Mouse (Mus musculus) liver, embryonic 13.5 days (tissue): Measurements from ENCODE around the gene Rnf223. TPM values are rescaled to one million over a fixed set of nuclear protein-coding genes. Genes with fewer than 3 reads are reported as not detected.
A peak's percentile ranks its signal among the peaks of the same experiment; 100 is the strongest.
"Not testable (repeated sequence)": the region's sequence is repeated elsewhere in the genome, so short reads cannot be mapped to it uniquely, and the experiment has no call there.

Experiments
- ATAC-seq: fragments of 200-750 bp; cut with Nextera tagmentation; 2 replicates; pipeline ENCODE4 v1.8.0; 2017; ENCODE audit warnings: low read depth, mild to moderate bottlenecking, moderate number of reproducible peaks, moderate library complexity
- DNase-seq: peaks from one replicate; pipeline ENCODE4 v3.0.0; 2022
- H3K27ac ChIP-seq: fragments of 300-500 bp; sonication (generic); 2 replicates; pipeline ENCODE4 v1.5.1; 2015; ENCODE audit warnings: moderate library complexity, mild to moderate bottlenecking, inconsistent platforms
- H3K27me3 ChIP-seq: fragments of 300-500 bp; sonication (generic); 2 replicates; pipeline ENCODE4 v1.6.1; 2015; ENCODE audit warnings: mild to moderate bottlenecking, inconsistent platforms
- H3K36me3 ChIP-seq: fragments of 300-500 bp; sonication (generic); 2 replicates; pipeline ENCODE4 v1.6.1; 2015; ENCODE audit warnings: mild to moderate bottlenecking, inconsistent platforms
- H3K4me1 ChIP-seq: fragments of 300-500 bp; sonication (generic); replicated peaks from 2 replicates; pipeline ENCODE4 v1.6.1; 2015; ENCODE audit warnings: inconsistent platforms
- H3K4me2 ChIP-seq: fragments of 300-500 bp; sonication (generic); 2 replicates; pipeline ENCODE4 v1.6.1; 2015; ENCODE audit warnings: inconsistent platforms, mild to moderate bottlenecking, moderate library complexity
- H3K4me3 ChIP-seq: fragments of 300-500 bp; sonication (generic); replicated peaks from 2 replicates; pipeline ENCODE4 v1.5.1; 2015; ENCODE audit warnings: mild to moderate bottlenecking, inconsistent platforms
- H3K9ac ChIP-seq: fragments of 300-500 bp; sonication (generic); 2 replicates; pipeline ENCODE4 v1.6.1; 2015; ENCODE audit warnings: mild to moderate bottlenecking, inconsistent platforms
- H3K9me3 ChIP-seq: fragments of 300-500 bp; sonication (generic); replicated peaks from 2 replicates; pipeline ENCODE4 v1.6.1; 2016; ENCODE audit warnings: inconsistent platforms
- WGBS: fragments of 180-500 bp; shearing (Covaris S2); methylation state at CpG from one replicate; pipeline ENCODE4 v1.1.7; 2015; ENCODE audit not compliant: insufficient replicate concordance; 5-methylcytosine and 5-hydroxymethylcytosine counted together
- polyA plus RNA-seq: library from polyadenylated mRNA; unstranded; fragments of >200 nt; fragmentation: Nextera tagmentation; extraction: Ambion mirVana; gene quantifications from 2 replicates; pipeline ENCODE4 v1.2.1, GENCODE M21; 2015

Rnf223 gene
- polyA plus RNA-seq, 1 experiment from 2014 or later: 0.06 TPM

GRCm38 (mm10) chr4:156133334-156133733, 3.0 kb downstream of the Rnf223 start:
- no peak overlapping the region for H3K9ac ChIP-seq
- no peak overlapping the region for H3K4me3 ChIP-seq
- no peaks in the 10 kb centered on the region for H3K36me3 ChIP-seq
- no peak for ATAC-seq
- WGBS: 56% methylated on average over 5 of the region's 5 CpGs
- no peak overlapping the region for H3K27ac ChIP-seq
- DNase-seq: no peak
- H3K4me1 ChIP-seq: peaks cover 6% of the 10 kb centered on the region
- H3K4me2 ChIP-seq: no peak overlapping the region
- peaks cover 8% of the 10 kb centered on the region; the same call in 1 of the 2 replicates for H3K9me3 ChIP-seq
- H3K27me3 ChIP-seq: no peaks in the 10 kb centered on the region

GRCm38 (mm10) chr4:156133943-156134605, 3.8 kb downstream of the Rnf223 start:
- Histone ChIP-seq H3K27ac (no peak overlapping the region), H3K9me3 (peaks cover 13% of the 10 kb centered on the region), H3K4me2 (no peak overlapping the region), H3K4me1 (peaks cover 6% of the 10 kb centered on the region), H3K36me3 (no peaks in the 10 kb centered on the region), H3K4me3 (no peak overlapping the region), H3K27me3 (no peaks in the 10 kb centered on the region), H3K9ac (no peak overlapping the region)
- ATAC-seq (no peak), DNase-seq (no peak)
- WGBS: 64% methylated on average over 12 of the region's 12 CpGs

GRCm38 (mm10) chr4:156135112-156135511, 4.8 kb downstream of the Rnf223 start:
- Histone ChIP-seq H3K4me2 (no peak overlapping the region), H3K9ac (no peak overlapping the region), H3K36me3 (no peaks in the 10 kb centered on the region), H3K4me3 (no peak overlapping the region), H3K4me1 (peaks cover 6% of the 10 kb centered on the region), H3K27ac (no peak overlapping the region), H3K9me3 (peaks cover 13% of the 10 kb centered on the region), H3K27me3 (no peaks in the 10 kb centered on the region)
- DNase-seq: no peak
- 85% methylated on average over 13 of the region's 13 CpGs for WGBS
- no peak for ATAC-seq

DNA sequence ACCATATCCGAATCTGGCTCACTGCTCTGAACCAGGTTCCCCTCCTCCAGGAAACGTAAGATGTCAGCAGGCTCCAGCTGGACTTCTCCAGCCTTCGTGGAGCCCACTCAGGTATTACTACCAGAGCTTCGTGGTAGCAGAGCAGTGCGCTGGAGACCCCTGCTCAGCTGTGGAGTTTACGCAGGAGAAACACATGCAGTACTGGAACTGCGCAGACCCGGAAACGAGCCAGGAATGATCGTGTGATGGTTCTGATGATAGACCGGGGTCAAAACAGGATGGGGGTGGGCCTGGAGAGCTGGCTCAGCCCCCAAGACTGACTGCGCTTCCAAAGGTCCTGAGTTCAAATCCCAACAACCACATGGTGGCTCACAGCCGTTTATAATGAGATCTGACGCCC, 5.5 kb downstream of the Rnf223 start:
- H3K4me2 ChIP-seq: no peak overlapping the region
- ATAC-seq: no peak
- 82% methylated on average over 14 of the region's 14 CpGs for WGBS
- peaks cover 13% of the 10 kb centered on the region for H3K9me3 ChIP-seq
- H3K27ac ChIP-seq: no peak overlapping the region
- H3K4me3 ChIP-seq: no peak overlapping the region
- no peak for DNase-seq
- H3K27me3 ChIP-seq: no peaks in the 10 kb centered on the region
- no peaks in the 10 kb centered on the region for H3K36me3 ChIP-seq
- no peak overlapping the region for H3K9ac ChIP-seq
- peaks cover 6% of the 10 kb centered on the region for H3K4me1 ChIP-seq

- Histone ChIP-seq H3K27me3 (no peaks in the 10 kb centered on the region), H3K9ac (no peak overlapping the region), H3K9me3 (peaks cover 13% of the 10 kb centered on the region), H3K4me2 (no peak overlapping the region), H3K4me3 (no peak overlapping the region), H3K36me3 (no peaks in the 10 kb centered on the region), H3K27ac (no peak overlapping the region), H3K4me1 (peaks cover 6% of the 10 kb centered on the region)
- DNase-seq: no peak
- no peak for ATAC-seq
- WGBS: 85% methylated on average over 30 of the region's 30 CpGs
Observed at GRCm38 (mm10) chr4:156136285-156137100, 6.2 kb downstream of the Rnf223 start.

GRCm38 (mm10) chr4:156150887-156151286, 20.6 kb downstream of the Rnf223 start:
- not testable (repeated sequence) for DNase-seq, H3K36me3 ChIP-seq, H3K27me3 ChIP-seq, H3K27ac ChIP-seq, H3K4me1 ChIP-seq, H3K9me3 ChIP-seq, H3K4me3 ChIP-seq, ATAC-seq, H3K9ac ChIP-seq, H3K4me2 ChIP-seq
- WGBS: 64% methylated on average over 10 of the region's 10 CpGs

GRCm38 (mm10) chr4:156154771-156155170, 24.5 kb downstream of the Rnf223 start:
- no peaks in the 10 kb centered on the region for H3K36me3 ChIP-seq

GRCm38 (mm10) chr4:156166477-156166876, 36.2 kb downstream of the Rnf223 start:
- peaks cover 3% of the 10 kb centered on the region for H3K9me3 ChIP-seq
- ATAC-seq: peak; percentile 18; the same call in 1 of the 2 replicates
- no peaks in the 10 kb centered on the region for H3K4me1 ChIP-seq
- H3K4me3 ChIP-seq: no peak overlapping the region
- no peak overlapping the region for H3K27ac ChIP-seq
- H3K27me3 ChIP-seq: no peaks in the 10 kb centered on the region
- 68% methylated on average over 9 of the region's 9 CpGs for WGBS
- H3K9ac ChIP-seq: no peak overlapping the region
- peaks cover 68% of the 10 kb centered on the region for H3K36me3 ChIP-seq
- no peak overlapping the region for H3K4me2 ChIP-seq
- DNase-seq: no peak

More at GRCm38 (mm10) chr4:156154771-156155170, 24.5 kb downstream of the Rnf223 start:
- H3K4me2 ChIP-seq: no peak overlapping the region
- H3K9ac ChIP-seq: no peak overlapping the region
- DNase-seq: no peak
- no peaks in the 10 kb centered on the region for H3K4me1 ChIP-seq
- H3K27ac ChIP-seq: no peak overlapping the region
- 85% methylated on average over 3 of the region's 3 CpGs for WGBS
- peaks cover 12% of the 10 kb centered on the region; the same call in 1 of the 2 replicates for H3K9me3 ChIP-seq
- no peaks in the 10 kb centered on the region for H3K27me3 ChIP-seq
- ATAC-seq: no peak
- no peak overlapping the region for H3K4me3 ChIP-seq

DNA sequence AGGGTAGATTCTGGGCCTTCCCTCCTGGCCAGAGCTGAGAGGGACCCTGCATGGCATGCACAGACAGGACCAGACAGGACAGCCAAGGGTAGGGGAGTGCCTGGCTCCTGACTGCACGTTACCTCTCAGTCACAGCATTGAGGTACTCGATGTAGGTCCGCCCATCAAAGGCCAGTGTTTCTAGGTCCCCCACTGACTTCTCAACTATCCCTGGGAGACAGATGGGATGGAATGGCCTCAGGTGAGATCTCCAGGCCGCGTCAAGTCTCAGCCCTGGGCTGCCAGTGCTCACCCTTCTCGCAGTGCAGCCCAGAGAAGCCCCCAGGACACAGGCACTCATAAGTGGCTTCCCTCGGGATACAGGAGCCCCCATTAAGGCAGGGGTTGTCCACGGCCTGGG, 38.3 kb downstream of the Rnf223 start:
- Histone ChIP-seq H3K4me3 (no peak overlapping the region), H3K27ac (no peak overlapping the region), H3K9me3 (no peaks in the 10 kb centered on the region), H3K4me1 (no peaks in the 10 kb centered on the region), H3K4me2 (no peak overlapping the region), H3K27me3 (no peaks in the 10 kb centered on the region), H3K9ac (no peak overlapping the region), H3K36me3 (peaks cover 74% of the 10 kb centered on the region)
- WGBS: 82% methylated on average over 8 of the region's 8 CpGs
- ATAC-seq (no peak), DNase-seq (no peak)

- H3K27ac ChIP-seq: no peak overlapping the region
- no peak overlapping the region for H3K4me3 ChIP-seq
- no peaks in the 10 kb centered on the region for H3K27me3 ChIP-seq
- DNase-seq: no peak
- peaks cover 79% of the 10 kb centered on the region for H3K36me3 ChIP-seq
- no peaks in the 10 kb centered on the region for H3K4me1 ChIP-seq
- H3K9ac ChIP-seq: no peak overlapping the region
- WGBS: 74% methylated on average over 10 of the region's 10 CpGs
- no peaks in the 10 kb centered on the region for H3K9me3 ChIP-seq
- no peak overlapping the region for H3K4me2 ChIP-seq
- no peak for ATAC-seq
Observed at GRCm38 (mm10) chr4:156169129-156169528, 38.8 kb downstream of the Rnf223 start.

GRCm38 (mm10) chr4:156171828-156172227, 41.5 kb downstream of the Rnf223 start:
- DNase-seq (no peak), ATAC-seq (no peak)
- H3K36me3 ChIP-seq: peaks cover 86% of the 10 kb centered on the region
- H3K4me3 ChIP-seq: no peak overlapping the region
- no peaks in the 10 kb centered on the region for H3K27me3 ChIP-seq
- whole genome bisulfite sequencing: 84% methylated on average over 11 of the region's 11 CpGs
- no peaks in the 10 kb centered on the region for H3K4me1 ChIP-seq
- H3K4me2 ChIP-seq: no peak overlapping the region
- no peak overlapping the region for H3K27ac ChIP-seq
- H3K9ac ChIP-seq: no peak overlapping the region
- no peaks in the 10 kb centered on the region for H3K9me3 ChIP-seq
